Mouse (Mus musculus) testis, adult 2 months (tissue): ENCODE results near the gene B3gnt2. TPM values are rescaled to one million over a fixed set of nuclear protein-coding genes. Genes with fewer than 3 reads are reported as not detected.
"Not testable (repeated sequence)": the region's sequence is repeated elsewhere in the genome, so short reads cannot be mapped to it uniquely, and the experiment has no call there.

ENCODE experiments used
- H3K27ac ChIP-seq: fragments of 200-500 bp; 2 replicates; pipeline ENCODE4 v1.5.1; 2012; ENCODE audit warnings: low read depth, low read length; ENCODE audit not compliant: control insufficient read depth, insufficient read depth
- H3K27me3 ChIP-seq: fragments of 200-500 bp; 2 replicates; pipeline ENCODE4 v1.6.1; 2012; ENCODE audit warnings: mild to moderate bottlenecking, low read length, moderate library complexity; ENCODE audit not compliant: control insufficient read depth, insufficient read depth
- H3K36me3 ChIP-seq: fragments of 200-500 bp; 2 replicates; pipeline ENCODE4 v1.6.1; 2012; ENCODE audit warnings: mild to moderate bottlenecking, low read length; ENCODE audit not compliant: control insufficient read depth, insufficient read depth
- H3K4me1 ChIP-seq: fragments of 200-500 bp; 2 replicates; pipeline ENCODE4 v1.6.1; 2012; ENCODE audit warnings: low read length; ENCODE audit not compliant: control insufficient read depth, insufficient read depth
- H3K4me3 ChIP-seq: fragments of 200-500 bp; 2 replicates; pipeline ENCODE4 v1.5.1; 2012; ENCODE audit warnings: low read depth, mild to moderate bottlenecking, low read length, moderate library complexity, mixed read lengths; ENCODE audit not compliant: control insufficient read depth
- CTCF ChIP-seq: fragments of 200-500 bp; IDR thresholded peaks from 2 replicates; pipeline ENCODE4 v1.5.1; 2012; ENCODE audit warnings: low read depth, mild to moderate bottlenecking, inconsistent platforms, low read length, moderate library complexity; ENCODE audit not compliant: control insufficient read depth, insufficient read depth, insufficient replicate concordance
- POLR2A ChIP-seq: fragments of 200-500 bp; IDR thresholded peaks from 2 replicates; pipeline ENCODE4 v1.6.1; 2012; ENCODE audit warnings: low read depth, mild to moderate bottlenecking, inconsistent platforms, low read length, moderate library complexity; ENCODE audit not compliant: control insufficient read depth
- polyA plus RNA-seq: library from polyadenylated mRNA; depleted of rRNA; stranded (reverse); fragments of >200 nt; gene quantifications from 2 replicates; pipeline ENCODE4 v1.2.3, GENCODE M21; 2012

B3gnt2 gene
- polyA plus RNA-seq, 1 experiment: 1.2 TPM

DNA sequence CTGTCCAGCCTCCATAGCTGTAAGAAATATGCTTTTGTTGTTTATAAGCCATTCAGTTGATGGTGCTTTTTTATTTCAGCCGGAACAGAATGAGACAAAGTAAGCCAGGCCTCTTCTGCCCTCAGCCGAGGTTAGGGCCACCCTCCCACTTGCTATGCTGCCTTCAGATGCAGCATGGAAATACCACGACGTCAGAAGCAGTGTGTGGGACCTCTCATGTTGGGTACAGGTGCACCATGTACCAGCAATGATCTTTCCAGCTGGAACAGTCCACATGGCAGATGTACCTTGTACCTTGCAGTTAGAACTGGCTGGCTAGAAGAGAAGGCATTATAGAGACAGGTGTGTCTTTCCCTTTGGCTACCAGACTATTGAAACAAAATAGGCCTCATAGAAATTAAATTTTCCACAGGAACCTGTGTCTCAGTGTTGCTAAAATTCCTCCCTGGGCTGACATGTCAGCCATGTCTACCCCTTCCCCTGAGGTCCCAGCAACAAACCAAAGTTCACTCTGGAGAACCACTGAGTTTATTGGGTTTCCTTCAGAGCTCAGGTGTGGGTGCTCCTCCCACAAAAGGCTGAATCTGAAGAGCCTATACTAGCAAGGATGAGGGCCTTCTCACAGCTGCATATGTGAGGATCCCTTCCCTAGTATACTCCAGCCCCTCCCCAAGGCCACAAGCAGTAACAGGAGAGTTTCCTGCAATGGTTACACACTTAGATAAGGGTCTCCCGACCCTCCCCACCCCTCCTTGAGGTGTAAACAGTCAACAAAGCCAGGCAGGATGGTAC lies 121.1 kb downstream of the B3gnt2 start:
- no peaks in the 10 kb centered on the region for H3K36me3 ChIP-seq
- H3K4me1 ChIP-seq: no peaks in the 10 kb centered on the region
- H3K27ac ChIP-seq: no peak overlapping the region
- no peaks in the 10 kb centered on the region for H3K27me3 ChIP-seq
- TF ChIP-seq POLR2A (no peak), CTCF (no peak)
- no peak overlapping the region for H3K4me3 ChIP-seq

DNA sequence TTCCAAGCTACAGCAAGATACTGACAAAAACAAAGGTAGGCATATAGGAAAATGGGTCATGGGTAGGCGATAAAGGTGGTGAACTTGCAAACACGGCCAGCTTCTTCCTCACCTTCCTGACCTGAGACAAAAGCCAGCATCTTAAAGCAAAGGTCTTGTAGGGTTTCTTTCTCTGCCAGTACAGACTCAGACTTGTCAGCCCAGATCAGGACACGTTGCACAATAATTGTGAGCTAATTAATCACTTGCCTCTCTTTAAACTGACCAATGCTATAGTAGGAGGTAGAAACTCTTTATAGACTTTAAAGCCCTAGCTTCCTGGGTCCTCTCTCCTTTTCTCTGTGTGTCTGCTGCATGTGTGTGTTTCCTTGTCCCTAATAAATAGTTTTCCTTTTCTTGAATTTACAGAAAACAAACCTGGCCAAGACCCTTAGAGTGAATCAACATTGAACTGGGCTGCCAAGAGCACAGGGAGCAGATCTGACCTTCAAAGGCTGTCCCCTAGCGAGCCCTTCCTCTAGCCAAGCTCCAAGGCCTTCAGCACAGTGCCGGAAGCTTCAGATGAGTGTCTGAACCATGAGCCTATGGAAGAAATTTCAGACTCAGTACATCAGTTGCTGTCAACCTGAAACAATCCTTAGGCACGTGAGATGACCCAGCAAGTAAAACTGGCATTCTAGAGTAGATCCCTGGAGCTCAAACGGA lies 124.1 kb downstream of the B3gnt2 start:
- no peak overlapping the region for H3K27ac ChIP-seq
- TF ChIP-seq CTCF (no peak), POLR2A (no peak)
- H3K36me3 ChIP-seq: no peaks in the 10 kb centered on the region
- no peaks in the 10 kb centered on the region for H3K4me1 ChIP-seq
- no peaks in the 10 kb centered on the region for H3K27me3 ChIP-seq
- no peak overlapping the region for H3K4me3 ChIP-seq

DNA sequence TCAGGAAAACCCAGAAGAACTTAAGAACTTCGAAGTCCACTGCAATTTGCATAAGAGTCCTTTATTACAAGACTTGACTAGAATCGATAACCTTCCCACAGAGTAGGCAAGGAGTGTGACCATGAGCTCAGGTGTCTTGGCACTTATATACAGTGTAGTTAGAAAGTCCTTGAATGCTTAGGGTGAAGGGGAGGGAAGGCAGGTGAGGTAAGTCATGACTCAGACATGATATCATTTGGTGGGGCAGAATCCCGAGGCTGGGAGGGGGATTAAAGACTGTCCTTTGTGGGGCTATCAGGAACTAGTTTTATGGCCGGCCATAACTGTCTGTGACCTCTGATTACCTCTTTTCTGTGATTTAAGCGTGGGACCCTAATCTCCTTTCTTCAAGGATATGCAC lies 125.6 kb downstream of the B3gnt2 start:
- not testable (repeated sequence) for H3K27ac ChIP-seq, H3K4me1 ChIP-seq, H3K4me3 ChIP-seq, H3K36me3 ChIP-seq, H3K27me3 ChIP-seq

DNA sequence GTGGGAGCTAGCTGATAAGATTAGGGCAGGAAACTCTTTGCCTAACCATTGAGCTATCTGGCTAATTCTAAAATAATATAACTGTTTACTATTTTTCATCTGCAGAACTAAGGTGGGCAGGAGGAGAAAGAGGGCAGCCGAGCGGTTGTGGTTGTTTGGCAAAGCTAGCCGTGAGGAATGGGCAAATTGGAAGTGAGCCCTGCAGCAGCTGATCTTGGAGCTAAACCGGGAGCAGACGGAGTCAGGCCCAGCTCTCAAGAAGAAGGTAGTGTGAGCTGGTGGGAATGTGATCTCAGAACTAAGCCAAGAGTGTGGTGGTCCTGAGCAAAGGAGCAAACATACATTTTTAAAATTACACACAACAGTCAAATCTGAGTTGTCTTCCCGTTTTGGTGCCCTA lies 126.8 kb downstream of the B3gnt2 start:
- H3K4me3 ChIP-seq: no peak overlapping the region
- H3K36me3 ChIP-seq: no peaks in the 10 kb centered on the region
- no peak overlapping the region for H3K27ac ChIP-seq
- TF ChIP-seq CTCF (no peak), POLR2A (no peak)
- no peaks in the 10 kb centered on the region for H3K27me3 ChIP-seq
- no peaks in the 10 kb centered on the region for H3K4me1 ChIP-seq

DNA sequence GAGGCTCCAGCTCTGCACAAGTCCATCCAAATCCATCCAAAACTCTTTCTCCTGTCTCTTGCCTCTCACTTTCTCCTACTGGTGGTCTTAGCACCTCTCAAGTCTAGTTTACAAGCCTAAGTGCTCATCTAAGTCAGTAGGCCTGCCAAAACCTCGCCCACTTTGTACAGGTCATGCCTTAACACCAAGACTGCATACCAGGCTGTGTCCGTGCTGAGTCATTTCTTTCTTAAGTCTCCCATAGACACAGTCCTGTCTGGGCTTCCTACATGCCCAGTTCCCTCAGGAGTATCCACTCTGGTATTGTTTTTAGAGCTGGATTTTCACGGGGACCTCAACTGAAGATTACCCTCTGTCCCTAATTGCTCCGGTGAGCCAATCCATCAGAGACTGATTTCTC lies 127.9 kb downstream of the B3gnt2 start:
- no peak overlapping the region for H3K4me3 ChIP-seq
- H3K27me3 ChIP-seq: no peaks in the 10 kb centered on the region
- H3K36me3 ChIP-seq: no peaks in the 10 kb centered on the region
- H3K4me1 ChIP-seq: no peaks in the 10 kb centered on the region
- no peak overlapping the region for H3K27ac ChIP-seq
- TF ChIP-seq CTCF: no peak
- no peak for TF ChIP-seq POLR2A

DNA sequence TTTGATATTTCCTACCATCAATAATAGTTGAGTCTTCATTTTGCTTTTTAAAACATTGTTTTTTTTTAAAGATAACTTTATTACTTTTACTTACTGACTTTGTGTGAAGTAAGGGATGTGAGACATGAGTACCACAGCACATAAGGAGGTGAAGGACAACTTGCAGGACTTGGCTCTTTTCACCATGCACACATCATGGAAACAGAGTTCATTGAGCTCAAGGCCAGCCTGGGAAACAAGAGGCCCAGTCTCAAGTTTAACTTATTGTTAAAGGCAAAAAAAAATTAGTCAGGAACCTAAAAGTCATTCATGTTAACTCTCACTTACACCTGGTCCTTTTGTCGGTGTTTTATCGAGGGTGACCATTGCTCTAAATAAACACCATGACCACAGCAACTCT lies 137.7 kb downstream of the B3gnt2 start:
- H3K4me1 ChIP-seq: no peaks in the 10 kb centered on the region
- H3K36me3 ChIP-seq: no peaks in the 10 kb centered on the region
- H3K27me3 ChIP-seq: no peaks in the 10 kb centered on the region
- TF ChIP-seq POLR2A (no peak), CTCF (no peak)
- no peak overlapping the region for H3K4me3 ChIP-seq
- no peak overlapping the region for H3K27ac ChIP-seq

DNA sequence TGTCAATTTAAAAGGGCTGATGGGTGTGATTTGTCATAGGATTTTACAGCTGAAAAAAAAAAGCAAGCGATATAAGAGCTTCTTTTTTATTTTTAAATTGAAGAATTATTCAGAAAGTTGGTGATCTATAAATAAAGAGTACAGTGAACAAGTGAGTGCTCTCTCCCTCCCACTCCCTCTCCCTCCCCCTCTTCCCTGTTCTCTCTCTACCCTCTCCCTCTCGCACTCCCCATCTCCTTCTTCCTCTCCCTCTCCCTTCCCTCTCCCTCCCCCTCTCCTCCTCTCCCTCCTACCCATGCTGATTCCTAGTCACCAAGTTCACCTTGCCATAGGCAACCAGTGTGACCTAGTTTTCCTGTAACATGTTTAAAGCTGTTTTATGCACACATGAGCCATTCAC lies 140.7 kb downstream of the B3gnt2 start:
- H3K4me3 ChIP-seq: no peak overlapping the region

More for the DNA sequence above, 140.7 kb downstream of the B3gnt2 start:
- H3K27me3 ChIP-seq: no peaks in the 10 kb centered on the region
- TF ChIP-seq POLR2A: no peak
- no peak for TF ChIP-seq CTCF
- no peaks in the 10 kb centered on the region for H3K4me1 ChIP-seq
- no peaks in the 10 kb centered on the region for H3K36me3 ChIP-seq
- H3K27ac ChIP-seq: no peak overlapping the region
